Mouse (Mus musculus): ENCODE results near the gene Crtap.

The Crtap gene

DNA sequence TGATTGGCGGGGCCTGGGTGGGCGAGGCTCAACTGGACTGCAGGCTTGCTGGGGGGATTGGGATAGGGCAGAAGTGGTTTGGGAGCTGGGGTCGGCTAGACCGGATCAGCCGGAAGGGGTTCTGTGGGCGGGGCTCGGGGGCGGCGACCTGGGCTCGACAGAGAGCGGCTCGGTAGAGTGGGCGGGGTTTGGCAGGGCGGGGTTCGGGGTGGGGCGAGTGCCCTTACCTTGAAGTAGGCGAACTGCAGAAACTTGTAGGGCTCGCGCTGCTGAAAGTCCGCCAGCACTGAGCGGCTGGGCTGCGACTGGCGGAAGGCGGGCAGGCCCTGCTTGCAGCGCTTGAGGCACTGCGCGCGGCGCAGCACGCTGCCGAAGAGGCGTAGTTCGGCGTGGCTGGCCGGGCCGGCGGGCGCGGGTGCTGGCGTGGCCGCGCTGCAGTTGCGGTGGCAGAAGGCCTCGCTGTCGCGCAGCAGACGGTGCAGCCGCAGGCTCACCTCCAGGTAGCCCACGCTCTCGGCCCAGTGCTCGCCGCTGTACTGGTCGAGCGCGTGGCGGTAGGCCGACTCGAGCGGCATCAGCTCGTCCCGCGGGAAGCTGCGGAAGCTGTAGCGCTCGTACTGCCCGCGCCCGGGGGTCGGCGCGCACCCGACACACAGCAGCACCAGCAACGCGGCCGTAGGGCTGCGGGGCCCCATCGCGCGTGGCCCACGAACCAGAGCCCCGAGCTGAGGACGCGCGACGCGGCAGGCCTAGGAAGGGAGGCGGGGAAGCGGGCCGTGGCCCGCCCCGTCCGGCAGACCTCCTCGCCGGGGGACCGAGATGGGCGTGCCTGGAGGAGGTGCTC is at the start of gene Crtap:
Gene Crtap, minus strand, starts transcription at position 771 of the 844 bp plus-strand sequence.
- peak; percentile 73 to 87 for DNase-seq

DNA sequence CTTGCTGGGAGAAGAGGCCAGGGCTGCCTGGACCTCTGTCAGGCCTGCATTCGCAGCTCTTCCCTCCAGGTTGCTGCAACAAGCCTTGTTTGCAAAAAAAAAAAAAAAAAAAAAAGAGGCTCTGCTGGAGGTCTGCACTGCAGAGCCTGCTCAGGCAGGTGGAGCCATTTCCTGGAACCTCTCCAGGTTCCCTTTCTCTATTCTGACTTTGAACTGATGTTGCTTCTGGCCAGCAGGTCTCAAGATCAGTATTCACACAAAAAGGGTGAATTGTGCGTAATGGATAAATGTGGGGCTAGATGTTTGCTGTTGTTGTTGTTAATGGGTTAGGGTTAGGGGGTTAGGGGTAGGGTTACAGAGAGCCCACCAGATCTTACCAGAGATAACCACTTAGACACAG is 45.2 kb upstream of the Crtap start:
- peak in 1 of 2 experiments; percentile 34 for DNase-seq

DNA sequence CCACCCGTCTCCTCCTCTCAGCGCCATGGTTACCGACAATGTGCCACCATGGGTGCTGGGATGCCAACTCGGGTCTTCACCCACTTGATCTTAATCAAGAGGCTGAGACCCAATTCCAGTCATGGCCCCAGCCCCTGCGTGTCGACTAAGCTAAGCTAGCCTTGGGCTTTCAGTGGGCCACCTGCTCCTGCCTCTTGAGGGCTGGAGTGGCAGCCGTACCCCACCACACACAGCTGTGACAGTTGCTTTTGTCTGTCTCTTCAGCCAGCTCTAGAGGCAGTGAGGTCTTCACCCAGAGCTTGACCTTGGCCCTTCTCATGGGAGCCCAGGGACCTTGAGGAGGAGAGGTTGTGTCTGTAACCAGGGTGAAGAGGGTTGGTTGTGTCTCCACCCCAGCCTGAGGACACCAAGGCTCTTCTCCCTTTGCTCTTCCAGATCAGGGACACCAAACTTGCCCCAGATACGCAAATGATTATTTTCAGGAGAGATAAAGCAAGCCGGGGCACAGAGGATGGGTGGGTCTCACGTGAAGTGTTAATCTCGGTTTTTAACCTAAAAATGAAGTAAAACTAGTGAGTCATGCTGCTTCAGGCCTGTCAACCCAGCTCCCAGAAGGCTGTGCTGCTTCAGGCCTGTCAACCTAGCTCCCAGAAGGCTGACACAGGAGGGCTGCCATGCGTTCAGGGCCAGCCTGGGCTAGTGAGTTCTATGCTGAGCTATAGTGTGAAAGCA is 37.8 kb upstream of the Crtap start:
- DNase-seq, result no peak

DNA sequence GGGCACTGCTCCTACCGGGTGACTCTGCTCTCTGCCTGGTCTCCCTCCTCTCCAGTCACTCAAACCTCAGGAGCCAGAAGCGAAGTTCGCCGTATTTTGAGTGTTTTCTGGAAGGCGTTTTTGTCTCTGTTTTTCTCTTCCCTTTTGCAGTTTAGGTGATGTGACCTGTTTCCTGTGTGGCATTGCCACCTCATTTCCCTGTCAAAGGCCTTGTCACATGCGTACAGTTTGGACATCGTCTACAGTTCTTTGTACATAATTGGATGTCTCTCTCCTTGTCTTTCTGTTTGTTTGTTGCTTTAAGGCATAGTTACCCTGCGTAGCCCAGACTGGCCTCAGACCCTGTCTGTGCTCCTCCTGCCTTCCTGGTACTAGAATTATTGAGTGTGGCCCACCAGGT is 37.0 kb upstream of the Crtap start:
- no peak for DNase-seq

DNA sequence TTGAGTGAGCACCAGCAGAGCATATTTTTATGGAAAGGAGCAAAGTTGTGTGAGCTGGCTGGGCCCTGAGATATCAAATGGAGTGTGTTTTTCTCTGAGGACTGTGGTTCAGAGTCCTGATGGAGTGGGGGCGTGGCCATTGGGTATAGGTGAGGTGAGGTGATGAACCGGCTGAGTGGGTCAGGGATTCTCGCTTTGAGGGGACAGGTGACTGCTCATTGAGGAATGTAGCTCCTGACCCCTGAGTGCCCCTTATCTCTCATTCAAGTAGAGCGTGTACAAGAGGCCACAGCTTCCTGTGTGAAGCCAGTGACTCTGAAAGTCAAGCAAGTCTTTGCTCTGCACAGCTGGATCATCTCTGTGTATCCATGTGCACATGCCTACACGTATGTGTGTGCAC is 35.7 kb upstream of the Crtap start:
- peak in 1 of 2 experiments; percentile 25 for DNase-seq

DNA sequence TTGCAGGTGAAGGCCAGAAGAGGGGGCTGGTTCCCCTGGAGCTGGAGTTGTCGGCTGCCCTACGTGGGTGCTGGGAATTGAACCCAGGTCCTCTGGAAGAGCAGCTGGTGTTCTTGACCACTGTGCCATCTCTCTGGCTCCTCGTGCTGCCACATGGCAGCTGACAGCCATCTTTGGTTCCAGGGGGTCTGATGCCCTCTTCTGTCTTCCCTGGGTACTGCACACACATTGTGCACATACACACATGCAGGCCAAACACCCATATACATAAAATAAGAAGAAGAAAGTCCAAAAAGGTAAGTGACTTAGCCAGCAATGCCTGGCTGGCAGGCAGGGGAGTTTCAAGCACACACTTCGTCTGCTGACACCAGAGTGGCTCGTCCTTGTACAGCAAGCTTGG is 35.1 kb upstream of the Crtap start:
- no peak for DNase-seq

DNA sequence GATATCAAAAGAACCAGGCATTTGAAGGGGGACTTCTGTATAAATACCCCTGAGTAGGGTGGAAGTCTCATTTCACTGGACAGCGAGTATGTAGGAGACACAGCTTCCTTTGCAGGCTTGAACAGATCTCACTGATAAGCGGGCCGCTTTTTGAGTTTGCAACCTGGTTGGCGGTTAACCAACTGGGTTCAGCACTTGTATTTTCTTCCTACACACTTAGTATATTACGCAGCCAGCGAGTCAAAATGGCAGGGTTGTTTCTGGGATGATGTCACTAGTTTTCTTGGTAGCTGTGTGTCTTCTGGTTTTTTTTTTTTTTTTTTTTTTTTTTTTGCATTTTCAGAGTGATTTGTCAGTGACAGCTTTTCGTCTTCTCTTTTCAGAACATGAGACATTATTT is 31.3 kb upstream of the Crtap start:
- DNase-seq, result no peak

DNA sequence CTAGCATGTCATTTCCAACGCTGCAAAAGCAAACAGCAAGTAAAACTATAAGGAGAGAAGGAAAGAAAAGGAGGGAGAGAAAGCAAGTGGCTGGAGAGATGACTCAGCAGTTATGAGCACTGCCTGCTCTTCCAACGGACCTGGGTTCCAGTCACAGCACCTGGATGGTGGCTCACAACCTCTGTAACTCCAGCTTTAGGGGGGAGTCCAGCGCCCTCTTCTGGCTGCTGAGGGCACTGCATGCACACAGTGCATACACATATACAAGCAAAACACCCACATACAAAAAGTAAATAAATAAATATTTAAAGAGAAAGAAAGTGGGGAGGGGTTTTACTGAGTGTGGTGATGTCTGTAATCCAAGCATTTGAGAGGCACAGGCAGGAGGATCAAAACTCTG is 30.6 kb upstream of the Crtap start:
- no peak for DNase-seq

DNA sequence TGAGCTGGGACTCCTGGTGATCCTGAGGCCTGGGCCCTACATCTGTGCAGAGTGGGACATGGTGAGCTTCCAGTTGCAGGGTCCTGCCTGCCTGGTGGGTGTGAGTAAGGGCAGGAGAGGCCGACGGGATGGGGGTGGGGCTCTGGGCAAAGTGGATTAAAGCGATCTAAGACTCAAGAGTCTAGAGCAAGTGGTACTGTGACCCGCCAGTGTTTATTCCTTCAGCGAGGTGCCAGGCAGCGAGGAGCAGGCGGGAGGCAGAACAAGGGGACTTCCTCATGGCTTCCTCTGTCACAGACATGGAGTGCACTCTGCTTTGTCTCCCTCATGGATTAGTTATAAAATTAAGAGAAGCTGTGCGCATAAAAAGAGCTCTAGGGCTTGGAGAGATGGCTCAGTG is 30.0 kb upstream of the Crtap start:
- DNase-seq, result no peak

DNA sequence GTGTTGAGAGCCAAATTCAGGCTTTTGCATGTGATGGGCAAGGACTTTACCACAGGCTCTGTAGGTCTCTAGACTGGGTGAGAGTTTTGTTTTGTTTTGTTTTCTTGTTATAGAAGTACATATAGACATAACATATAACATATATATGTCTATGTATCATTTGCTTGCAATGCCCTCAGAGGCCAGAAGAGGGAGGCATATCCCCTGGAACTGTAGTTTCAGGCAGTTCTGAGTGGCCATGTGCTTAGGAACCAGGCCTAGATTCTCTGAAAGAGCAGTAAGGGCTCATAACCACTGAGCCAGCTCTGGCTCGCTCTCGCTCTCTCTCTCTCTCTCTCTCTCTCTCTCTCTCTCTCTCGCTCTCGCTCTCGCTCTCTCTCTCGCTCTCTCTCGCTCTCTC is 27.7 kb upstream of the Crtap start:
- peak in 1 of 2 experiments; percentile 77 for DNase-seq

DNA sequence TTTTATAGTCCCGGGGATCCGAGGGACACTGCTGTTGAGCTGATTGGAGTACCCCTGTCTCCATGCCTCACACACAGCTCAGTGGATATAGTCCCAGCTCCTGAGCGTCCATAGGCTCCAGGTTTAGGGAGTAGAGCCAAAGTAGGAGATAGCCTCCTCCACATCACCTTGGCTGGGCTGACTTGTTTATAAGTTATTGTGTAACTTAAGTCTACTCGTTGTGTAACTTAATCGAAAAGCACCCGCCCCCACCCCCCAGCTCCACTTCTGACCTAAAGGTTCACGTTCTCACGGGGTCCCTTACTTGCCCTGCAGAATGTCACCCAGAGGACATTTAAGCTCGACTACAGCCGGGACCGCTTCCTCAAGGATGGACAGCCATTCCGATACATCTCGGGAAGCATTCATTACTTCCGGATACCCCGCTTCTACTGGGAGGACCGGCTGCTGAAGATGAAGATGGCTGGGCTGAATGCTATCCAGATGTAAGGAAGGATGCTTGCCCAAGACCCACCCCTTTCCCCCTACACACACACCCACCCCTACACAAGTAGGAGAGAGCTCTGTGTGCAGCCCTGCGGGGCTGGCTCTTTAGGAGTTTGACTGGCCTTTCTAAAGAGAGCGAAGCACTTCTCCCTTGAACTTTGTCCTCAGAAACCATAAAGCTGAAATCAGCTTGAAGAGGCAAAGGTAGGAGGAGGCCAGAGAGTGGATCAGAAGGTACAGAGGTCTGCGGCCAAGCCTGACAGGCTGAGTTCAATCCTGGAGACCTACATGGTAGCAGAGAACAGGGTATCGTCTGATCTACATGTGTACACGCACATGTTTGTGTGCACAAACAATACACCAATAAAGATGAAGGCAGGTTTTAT is 26.4 kb upstream of the Crtap start:
- DNase-seq, result peak; percentile 43 to 66

DNA sequence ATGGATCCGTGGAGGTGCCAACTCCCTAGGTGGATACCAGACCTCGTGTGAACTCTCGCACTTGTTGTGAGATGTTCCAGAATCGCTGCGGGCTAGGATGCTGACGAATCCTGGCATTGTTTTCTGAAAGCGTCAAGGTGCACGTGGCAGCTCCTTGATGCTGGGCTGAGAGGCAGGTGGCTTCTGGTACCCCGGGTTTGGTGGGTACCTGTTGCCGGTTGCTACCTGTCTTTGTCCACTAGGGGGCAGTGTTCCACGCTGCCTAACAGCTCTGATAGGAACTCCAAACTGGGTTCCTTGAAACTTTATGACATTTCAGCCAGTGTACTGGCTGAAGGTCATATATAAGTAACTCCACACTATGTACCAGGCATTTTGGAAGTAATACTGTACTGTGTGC is 25.2 kb upstream of the Crtap start:
- peak; percentile 55 to 70 for DNase-seq

DNA sequence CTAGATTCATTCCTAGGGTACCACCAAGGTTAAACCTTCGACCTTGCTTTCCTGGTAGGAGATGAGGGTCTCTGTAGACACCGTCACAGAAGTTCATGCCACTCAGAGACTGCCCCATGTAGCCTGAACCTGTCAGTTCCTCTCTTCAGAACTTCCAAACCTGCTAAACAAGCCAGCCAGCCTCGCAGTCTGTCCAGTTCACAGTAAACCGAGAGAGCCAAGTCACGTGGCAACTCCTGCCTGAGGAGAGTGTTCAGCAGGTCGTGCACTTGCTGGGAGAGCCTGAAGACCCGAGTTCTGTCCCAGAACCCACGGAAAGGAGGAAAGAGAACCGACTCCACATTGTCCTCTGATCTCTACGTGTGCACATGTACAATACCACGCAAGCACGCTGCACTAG is 23.4 kb upstream of the Crtap start:
- peak; percentile 64 to 84 for DNase-seq

DNA sequence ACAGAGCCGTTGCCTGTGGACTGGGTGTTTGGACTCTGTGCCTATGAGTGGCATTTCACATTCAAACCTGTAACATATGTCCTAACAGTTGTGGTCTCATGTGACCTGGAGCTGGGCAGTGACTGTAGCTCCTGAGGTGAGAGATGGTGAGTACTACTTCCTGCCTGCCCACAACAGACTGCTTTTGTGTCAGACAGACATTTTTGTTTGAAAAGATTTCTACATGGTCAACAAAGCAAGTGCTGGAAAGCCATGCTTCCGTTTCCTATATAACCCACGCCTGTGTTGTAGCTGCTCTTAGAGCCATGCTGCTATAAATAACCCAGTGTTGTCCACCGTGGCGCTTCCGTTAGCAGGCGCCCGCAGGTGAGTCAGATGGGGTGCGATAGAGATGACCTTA is 21.9 kb upstream of the Crtap start:
- DNase-seq, result no peak

DNA sequence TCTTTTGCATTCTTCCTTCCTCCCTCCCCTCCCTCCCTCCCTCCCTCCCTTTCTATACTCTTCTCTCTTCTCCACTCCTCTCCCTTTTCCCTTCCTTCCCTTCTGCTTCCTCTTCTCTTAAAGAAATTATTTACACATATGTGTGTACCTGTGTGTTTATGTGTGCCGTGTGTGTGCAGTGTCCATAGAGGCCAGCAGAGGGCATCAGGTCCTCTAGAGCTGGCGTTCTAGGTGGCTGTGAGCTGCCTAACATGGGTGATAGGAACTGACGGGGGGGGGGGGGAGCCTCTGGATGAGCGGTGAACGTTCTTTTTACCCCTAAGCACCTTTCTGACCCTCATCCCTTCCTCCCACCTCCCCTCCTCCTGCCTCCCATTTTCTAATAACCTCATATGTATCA is 20.8 kb upstream of the Crtap start:
- DNase-seq, result no peak

DNA sequence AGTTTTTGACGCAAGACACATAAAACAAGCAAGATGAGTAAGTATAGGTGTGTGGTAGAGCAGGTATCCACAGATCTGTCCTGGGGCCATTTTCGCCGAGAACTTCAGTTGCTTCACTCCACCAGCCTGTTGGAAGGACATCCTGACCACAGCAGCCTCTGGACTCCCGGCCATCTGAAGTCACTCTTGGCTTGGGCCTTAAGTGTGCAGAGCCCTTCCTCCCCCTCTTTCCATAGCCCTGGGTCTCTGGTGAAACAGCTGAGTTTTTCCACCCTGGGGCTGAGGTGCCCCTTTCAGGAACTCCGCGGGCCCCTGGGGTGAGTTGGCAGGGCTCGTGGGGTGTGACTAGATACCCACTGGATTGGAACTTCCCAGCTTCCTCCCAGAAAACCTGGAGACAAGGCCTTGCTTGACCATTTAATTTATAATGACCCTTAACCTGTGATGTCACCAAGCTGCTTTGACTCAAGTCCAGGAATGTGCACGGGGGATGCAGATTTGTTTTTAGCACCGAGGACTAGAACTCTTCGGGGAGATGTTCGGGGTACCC is 19.9 kb upstream of the Crtap start:
- peak in 1 of 2 experiments; percentile 71 for DNase-seq

DNA sequence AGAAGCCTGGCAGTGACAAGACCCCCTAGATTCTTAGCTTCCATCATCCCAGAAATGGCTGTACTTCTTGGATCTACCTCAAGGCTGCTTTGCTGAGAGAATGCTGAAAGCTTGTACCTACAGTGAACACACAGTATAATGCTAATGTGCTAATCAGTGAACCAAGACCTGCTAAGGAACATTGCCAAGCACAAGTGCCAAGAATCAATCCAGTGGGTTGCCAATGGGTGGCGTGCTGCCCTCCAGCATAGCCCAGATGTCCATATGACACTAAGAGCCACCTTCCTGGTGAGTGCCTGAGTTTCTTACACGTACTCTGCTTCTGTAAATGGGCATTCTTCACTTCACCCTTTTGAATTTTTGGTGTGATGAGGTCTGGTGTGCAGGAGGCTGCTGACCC is 17.2 kb upstream of the Crtap start:
- peak; percentile 72 to 84 for DNase-seq

DNA sequence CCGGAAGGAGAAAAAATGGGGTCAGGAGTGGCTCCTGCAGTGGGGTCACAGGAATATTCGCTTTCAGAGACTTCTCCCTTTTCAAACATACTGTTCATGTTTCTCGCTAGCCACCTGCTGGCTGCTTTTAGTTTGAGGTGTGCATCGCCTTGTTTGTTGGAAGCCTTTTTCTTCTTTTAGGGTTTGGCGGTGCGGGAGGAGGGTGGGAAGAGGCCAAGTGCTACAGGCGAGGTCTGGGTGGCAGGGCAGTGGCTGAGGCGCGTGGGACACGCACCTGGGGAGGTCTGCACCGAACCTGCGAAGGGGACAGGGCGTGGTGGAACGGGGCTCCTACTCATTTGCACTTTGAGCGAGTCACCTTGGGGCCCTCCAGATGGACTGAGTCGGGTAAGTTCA is 11.2 kb upstream of the Crtap start:
- peak; percentile 53 to 83 for DNase-seq

DNA sequence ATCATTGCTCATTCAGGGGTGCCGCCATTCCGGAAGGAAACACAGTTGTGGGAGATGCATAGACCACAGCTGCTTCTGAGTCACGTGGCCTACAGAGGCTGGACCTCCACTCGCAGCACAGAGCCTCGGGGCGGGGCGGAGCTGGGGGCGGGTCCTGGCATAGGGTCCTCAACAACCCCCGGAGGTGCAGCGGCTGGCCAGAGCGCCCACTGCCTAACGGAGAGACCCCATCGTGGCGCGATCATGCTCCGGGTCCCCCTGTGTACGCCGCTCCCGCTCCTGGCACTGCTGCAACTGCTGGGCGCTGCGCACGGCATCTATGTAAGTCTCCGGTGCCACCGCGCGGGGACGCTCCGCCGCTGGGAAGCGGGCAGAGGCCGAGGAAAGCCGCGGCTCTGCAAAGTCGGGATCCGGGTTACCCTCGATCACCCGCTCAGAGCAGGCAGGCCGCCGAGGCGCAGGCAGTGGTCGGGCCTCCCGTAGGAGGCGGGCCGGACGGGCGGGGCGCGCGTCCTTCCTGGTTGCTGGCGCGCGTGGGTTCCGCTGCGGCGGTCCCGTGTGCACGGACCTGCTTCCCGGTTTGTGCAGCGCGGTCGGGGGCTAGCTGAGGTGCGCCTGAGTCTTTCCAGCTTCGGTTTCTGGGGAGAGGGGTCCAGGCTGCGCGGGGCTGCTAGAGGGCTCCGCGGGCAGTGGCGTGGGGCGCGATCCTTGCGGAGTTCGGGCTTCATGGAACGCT is 10.6 kb upstream of the Crtap start, which contains the start of the genes Glb1 and Tmppe:
Gene Glb1, plus strand, starts transcription at position 128 of the 736 bp plus-strand sequence.
Gene Tmppe, plus strand, starts transcription at position 157 of the 736 bp plus-strand sequence.
- DNase-seq, result peak; percentile 86 to 93

DNA sequence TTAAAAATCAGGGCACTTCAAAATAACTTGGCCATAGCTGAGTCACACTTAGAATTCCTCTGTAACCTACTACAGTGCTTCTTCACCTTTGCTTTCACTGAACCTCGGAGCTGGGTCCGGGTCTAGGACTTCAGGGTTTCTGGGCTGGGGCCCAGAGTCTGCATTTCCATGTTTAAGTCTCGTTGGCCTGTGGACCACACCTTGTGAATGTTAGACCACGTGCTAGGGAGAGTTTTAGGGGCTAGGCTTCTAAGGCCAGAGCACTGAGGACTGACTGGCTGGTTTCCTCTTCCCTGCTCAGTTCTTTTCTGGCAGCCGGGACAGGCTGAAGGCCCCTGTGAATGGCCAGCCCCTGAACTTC is 10.1 kb upstream of the Crtap start:
- DNase-seq, result no peak

DNA sequence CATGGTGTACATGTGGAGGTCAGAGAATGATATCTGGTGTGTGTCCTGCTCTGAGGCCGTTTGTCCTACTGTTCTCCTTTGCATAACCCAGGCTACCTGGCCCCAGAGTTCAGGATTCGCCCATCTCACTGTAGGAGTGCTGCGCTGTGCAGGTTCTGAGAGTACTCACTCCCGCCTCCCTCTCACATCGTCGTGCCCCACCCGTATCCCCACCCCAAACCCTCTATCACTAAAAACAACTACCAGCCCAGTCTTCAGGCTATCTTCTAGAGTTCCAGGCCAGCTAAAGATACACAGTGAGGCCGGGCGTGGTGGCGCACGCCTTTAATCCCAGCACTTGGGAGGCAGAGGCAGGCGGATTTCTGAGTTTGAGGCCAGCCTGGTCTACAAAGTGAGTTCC is 9.2 kb upstream of the Crtap start:
- DNase-seq, result peak in 1 of 2 experiments; percentile 24

DNA sequence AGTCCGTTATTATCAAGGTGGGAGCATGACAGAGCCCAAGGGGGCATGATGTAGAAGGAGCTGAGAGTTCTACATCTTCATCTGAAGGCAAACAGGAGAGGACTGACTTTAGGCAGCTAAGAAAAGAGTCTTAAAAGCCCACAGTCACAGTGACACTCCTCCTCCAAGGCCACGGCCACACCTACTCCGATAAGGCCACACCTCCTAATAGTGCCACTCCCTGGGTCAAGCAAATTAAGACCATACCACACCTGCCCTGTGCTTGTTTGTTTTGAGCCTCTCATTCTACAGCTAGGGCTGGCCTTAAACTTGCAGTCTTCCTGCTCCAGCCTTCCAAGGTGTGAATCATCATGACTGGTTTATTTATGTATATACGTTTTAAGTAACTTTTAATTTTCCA is 4.8 kb upstream of the Crtap start:
- DNase-seq, result no peak
